In the genomic region with DNA sequence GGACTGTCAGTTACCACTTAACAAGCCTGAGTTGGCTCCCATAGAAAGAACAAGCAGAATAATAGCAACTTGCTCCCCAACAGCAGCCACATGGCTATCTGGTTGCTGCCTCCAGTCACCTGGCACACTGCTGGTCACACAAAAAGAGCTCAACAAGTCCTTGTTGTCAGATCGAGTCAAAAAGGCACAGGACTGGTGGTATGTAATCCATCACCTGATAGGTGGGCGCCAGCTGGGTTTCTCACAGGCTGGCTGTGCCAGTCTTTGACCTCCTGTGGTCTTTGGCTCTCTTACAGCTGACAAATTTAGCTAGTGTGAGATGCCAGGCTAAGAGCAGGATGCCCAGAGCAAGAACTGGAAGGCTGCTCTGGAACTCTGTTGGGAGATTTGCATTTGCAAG, we compare ENCODE assay signal across 18 mouse cellular contexts. TPM values are rescaled to one million over a fixed set of nuclear protein-coding genes. Genes with fewer than 3 reads are reported as not detected.
DNase-seq lines count a peak whose midpoint lies in the region; ATAC-seq lines count a peak whose summit lies in the region.
"Had no signal": no experiment of that assay in that cellular context is flagged by ENCODE, and none has a peak within 500 bp of the region (broad histone marks: within the 10 kb centered on the region; RNA-seq: fewer than 3 reads in every experiment).

No protein-coding gene starts in this region.

- H3K9me3 ChIP-seq in heart, embryonic 11.5 days (replicated peaks; ENCODE audit: control insufficient read depth, low read length), result no peaks in the 10 kb centered on the region
- no peaks in the 10 kb centered on the region for H3K9me3 ChIP-seq in kidney, embryonic 14.5 days (ENCODE audit: control insufficient read depth, low read length)
- no peaks in the 10 kb centered on the region for H3K9me3 ChIP-seq in intestine, embryonic 16.5 days (ENCODE audit: control insufficient read depth, low read length)
- H3K9me3 ChIP-seq: intestine, embryonic 15.5 days; limb, embryonic 15.5 days; neural tube, embryonic 13.5 days had no signal

- no peak overlapping the region for H3K9ac ChIP-seq in heart, embryonic 11.5 days (ENCODE audit: low read depth, low read length)
- H3K9ac ChIP-seq in kidney, embryonic 14.5 days (ENCODE audit: low read depth, low read length), result no peak overlapping the region
- H3K9ac ChIP-seq in intestine, embryonic 16.5 days (ENCODE audit: low read depth, low read length), result no peak overlapping the region
- H3K9ac ChIP-seq: intestine, embryonic 15.5 days; limb, embryonic 15.5 days; neural tube, embryonic 13.5 days had no signal

- no peak overlapping the region for H3K27ac ChIP-seq in heart, embryonic 11.5 days (ENCODE audit: low read depth, low read length)
- no peak overlapping the region for H3K27ac ChIP-seq in kidney, embryonic 14.5 days (ENCODE audit: low read depth, low read length)
- H3K27ac ChIP-seq in intestine, embryonic 16.5 days (ENCODE audit: low read length), result no peak overlapping the region
- H3K27ac ChIP-seq: intestine, embryonic 15.5 days; limb, embryonic 15.5 days; macrophage; neural tube, embryonic 13.5 days had no signal

- WGBS in heart, embryonic 11.5 days (ENCODE audit: insufficient replicate concordance), result 61% methylated on average over 2 of the region's 2 CpGs
- 84% methylated on average over 2 of the region's 2 CpGs for WGBS in kidney, embryonic 14.5 days
- WGBS in intestine, embryonic 16.5 days, result 68% methylated on average over 2 of the region's 2 CpGs

- H3K36me3 ChIP-seq in heart, embryonic 11.5 days (ENCODE audit: control insufficient read depth, insufficient read depth, low read length), result no peaks in the 10 kb centered on the region
- no peaks in the 10 kb centered on the region for H3K36me3 ChIP-seq in kidney, embryonic 14.5 days (ENCODE audit: control insufficient read depth, insufficient read depth, low read length)
- H3K36me3 ChIP-seq in intestine, embryonic 16.5 days (ENCODE audit: control insufficient read depth, insufficient read depth, low read length), result no peaks in the 10 kb centered on the region
- H3K36me3 ChIP-seq: G1E; intestine, embryonic 15.5 days; limb, embryonic 15.5 days; neural tube, embryonic 13.5 days had no signal

- H3K27me3 ChIP-seq in heart, embryonic 11.5 days (ENCODE audit: control insufficient read depth, insufficient read depth, low read length), result peaks cover 11% of the 10 kb centered on the region; the same call in 1 of the 2 replicates
- H3K27me3 ChIP-seq in kidney, embryonic 14.5 days (ENCODE audit: control insufficient read depth, insufficient read depth, low read length), result 0 out of 2 replicates have a peak, but pooled peaks cover 4% of the 10 kb centered on the region
- H3K27me3 ChIP-seq in intestine, embryonic 16.5 days (replicated peaks; ENCODE audit: control insufficient read depth, insufficient read depth, low read length), result peaks cover 8% of the 10 kb centered on the region; the same call in 1 of the 2 replicates

- no peak for ATAC-seq in heart, embryonic 11.5 days (replicated peaks; ENCODE audit: insufficient number of reproducible peaks, low FRiP score, low TSS enrichment)
- no peak for ATAC-seq in kidney, embryonic 14.5 days (ENCODE audit: low FRiP score, low TSS enrichment)
- no peak for ATAC-seq in intestine, embryonic 16.5 days
- ATAC-seq: intestine, embryonic 15.5 days; midbrain, embryonic 16.5 days had no signal

- no peak overlapping the region for H3K4me2 ChIP-seq in heart, embryonic 11.5 days
- no peak overlapping the region for H3K4me2 ChIP-seq in kidney, embryonic 14.5 days (replicated peaks; ENCODE audit: low read depth, low read length)
- no peak overlapping the region for H3K4me2 ChIP-seq in intestine, embryonic 16.5 days (ENCODE audit: low read depth, low read length)
- H3K4me2 ChIP-seq: intestine, embryonic 15.5 days; limb, embryonic 15.5 days; neural tube, embryonic 13.5 days had no signal

- peak; percentile 99 for DNase-seq in heart, adult 11 months
- DNase-seq in Muller cell, postnatal 12 days (ENCODE audit: inconsistent ontology term), result peak; percentile 1
- peak; percentile 28 for DNase-seq in cerebellum, adult 11 months
- peak; percentile 45 to 59 for DNase-seq in cerebellum, postnatal 36 days
- DNase-seq in testis, postnatal 14 days (ENCODE audit: low spot score), result no peak
- DNase-seq: adrenal gland, postnatal 14 days; kidney, postnatal 25 days; lung, adult 18-20 months; thymus, postnatal 14 days had no signal

- no peaks in the 10 kb centered on the region for H3K4me1 ChIP-seq in heart, embryonic 11.5 days (ENCODE audit: control insufficient read depth, insufficient read depth, low read length)
- no peaks in the 10 kb centered on the region for H3K4me1 ChIP-seq in kidney, embryonic 14.5 days (ENCODE audit: control insufficient read depth, insufficient read depth, low read length)
- H3K4me1 ChIP-seq in intestine, embryonic 16.5 days (ENCODE audit: control insufficient read depth, insufficient read depth, low read length), result no peaks in the 10 kb centered on the region
- H3K4me1 ChIP-seq: intestine, embryonic 15.5 days; limb, embryonic 15.5 days had no signal

- H3K4me3 ChIP-seq in heart, embryonic 11.5 days (ENCODE audit: low read depth, low read length), result no peak overlapping the region
- H3K4me3 ChIP-seq in kidney, embryonic 14.5 days (ENCODE audit: low read length), result no peak overlapping the region
- no peak overlapping the region for H3K4me3 ChIP-seq in intestine, embryonic 16.5 days (ENCODE audit: low read length)
- H3K4me3 ChIP-seq: intestine, embryonic 15.5 days; limb, embryonic 15.5 days; neural tube, embryonic 13.5 days had no signal

RNA-seq across cellular contexts. Expression of gene Vldlr, which starts 5.3 kb away (rescaled TPM):
- 16.8 and 17.2 TPM in 2 replicates for polyA plus RNA-seq in heart, embryonic 11.5 days (2014; fragmentation: Nextera tagmentation; extraction: Ambion mirVana)
- 20.1 and 28.3 TPM in 2 replicates for polyA plus RNA-seq in kidney, embryonic 14.5 days (2014; fragmentation: Nextera tagmentation; extraction: Ambion mirVana)
- 5.4 and 5.7 TPM in 2 replicates for polyA plus RNA-seq in intestine, embryonic 16.5 days (2015; fragmentation: Nextera tagmentation; extraction: Ambion mirVana)
- polyA plus RNA-seq: G1E had no signal
